Mouse (Mus musculus) liver, postnatal 0 days (tissue): Measurements from ENCODE around the gene Erh.

ENCODE experiments used
- CTCF ChIP-seq: sonication (generic); IDR thresholded peaks from 2 replicates; pipeline ENCODE4 v1.5.1; 2016; ENCODE audit warnings: antibody characterized with exemption, low read depth
- EP300 ChIP-seq: IDR thresholded peaks from 2 replicates; pipeline ENCODE4 v1.6.1; 2016; ENCODE audit warnings: antibody characterized with exemption, low read depth, mild to moderate bottlenecking

GRCm38 (mm10) chr12:80691671-80692091, 47.5 kb upstream of the Erh start:
- TF ChIP-seq CTCF, result no peak
- no peak for TF ChIP-seq EP300
